ENCODE assay signal across 10 mouse cellular contexts in genomic region chr10:127603437-127604371, GRCm38 (mm10). TPM values are rescaled to one million over a fixed set of nuclear protein-coding genes. Genes with fewer than 3 reads are reported as not detected.
DNase-seq lines count a peak whose midpoint lies in the region; ATAC-seq and TF ChIP-seq lines count a peak whose summit lies in the region.
"Had no signal": no experiment of that assay in that cellular context is flagged by ENCODE, and none has a peak within 500 bp of the region (broad histone marks: within the 10 kb centered on the region; RNA-seq: fewer than 3 reads in every experiment).

No protein-coding gene starts in this region.

- DNase-seq in kidney, postnatal 36 days, result no peak
- DNase-seq in intestine, embryonic 14.5 days (ENCODE audit: low spot score), result no peak
- no peak for DNase-seq in cerebellum, postnatal 4 days (ENCODE audit: low spot score in 2 of 2)
- DNase-seq in cerebellum, postnatal 14 days, result no peak
- DNase-seq in c-Kit-positive CD71-positive TER-119-positive erythroid progenitor cells, embryonic 14.5 days (ENCODE audit: low spot score), result no peak
- DNase-seq: embryo, embryonic 11 days; heart, postnatal 36 days had no signal

- H3K27me3 ChIP-seq in kidney, embryonic 16.5 days (ENCODE audit: insufficient read depth, low read length), result no peaks in the 10 kb centered on the region
- no peaks in the 10 kb centered on the region for H3K27me3 ChIP-seq in intestine, embryonic 14.5 days (replicated peaks; ENCODE audit: control insufficient read depth, insufficient read depth, low read length)

- TF ChIP-seq POLR2A in bone marrow macrophage, adult 2 months (IDR thresholded peaks at IDR 0.05; ENCODE audit: borderline replicate concordance, low read depth, low read length), result no peak

- no peak for TF ChIP-seq CTCF in bone marrow macrophage, adult 2 months (IDR thresholded peaks at IDR 0.05; ENCODE audit: low read depth, low read length)

- 49% methylated on average over 13 of the region's 13 CpGs for WGBS in kidney, embryonic 16.5 days
- WGBS in intestine, embryonic 14.5 days, result 45% methylated on average over 13 of the region's 13 CpGs

- no peak overlapping the region for H3K4me2 ChIP-seq in kidney, embryonic 16.5 days (replicated peaks; ENCODE audit: low read depth, low read length)
- H3K4me2 ChIP-seq in intestine, embryonic 14.5 days (ENCODE audit: low read length), result peak overlapping the region; percentile 20; the same call in 1 of the 2 replicates

- ATAC-seq in kidney, embryonic 16.5 days (ENCODE audit: low FRiP score, low TSS enrichment), result no peak
- peak; percentile 71 for ATAC-seq in intestine, embryonic 14.5 days (replicated peaks; ENCODE audit: low FRiP score, low TSS enrichment, low read depth)
- peak; percentile 54 for ATAC-seq in megakaryocyte, adult 5-6 weeks (ENCODE audit: poor library complexity, severe bottlenecking)

- H3K27ac ChIP-seq in kidney, embryonic 16.5 days (ENCODE audit: low read length), result peak overlapping the region; percentile 60
- peak overlapping the region; percentile 86 for H3K27ac ChIP-seq in bone marrow macrophage, adult 2 months (ENCODE audit: insufficient read depth, low read depth, low read length)
- peak overlapping the region; percentile 83 for H3K27ac ChIP-seq in intestine, embryonic 14.5 days (ENCODE audit: low read depth)

- no peaks in the 10 kb centered on the region for H3K9me3 ChIP-seq in kidney, embryonic 16.5 days (ENCODE audit: low read length)
- H3K9me3 ChIP-seq in intestine, embryonic 14.5 days (ENCODE audit: control insufficient read depth, low read length), result no peaks in the 10 kb centered on the region

- H3K36me3 ChIP-seq in kidney, embryonic 16.5 days (ENCODE audit: insufficient read depth, low read length), result peaks cover 9% of the 10 kb centered on the region; the same call in 1 of the 2 replicates
- peaks cover 61% of the 10 kb centered on the region for H3K36me3 ChIP-seq in intestine, embryonic 14.5 days (ENCODE audit: control insufficient read depth, insufficient read depth, low read length)

- H3K9ac ChIP-seq in kidney, embryonic 16.5 days (replicated peaks; ENCODE audit: low read length), result peak overlapping the region; percentile 6; the same call in 1 of the 2 replicates
- H3K9ac ChIP-seq in intestine, embryonic 14.5 days (ENCODE audit: low read length), result no peak overlapping the region

- peaks cover 59% of the 10 kb centered on the region for H3K4me1 ChIP-seq in kidney, embryonic 16.5 days (ENCODE audit: insufficient read depth, low read length)
- peaks cover 81% of the 10 kb centered on the region for H3K4me1 ChIP-seq in bone marrow macrophage, adult 2 months (ENCODE audit: control insufficient read depth, insufficient read depth, low read length)
- peaks cover 51% of the 10 kb centered on the region for H3K4me1 ChIP-seq in intestine, embryonic 14.5 days (replicated peaks; ENCODE audit: control insufficient read depth, insufficient read depth, low read length)

- H3K4me3 ChIP-seq in kidney, embryonic 16.5 days (ENCODE audit: low read length), result no peak overlapping the region
- peak overlapping the region; percentile 23 for H3K4me3 ChIP-seq in bone marrow macrophage, adult 2 months (ENCODE audit: insufficient read depth, low read length)
- no peak overlapping the region for H3K4me3 ChIP-seq in intestine, embryonic 14.5 days (ENCODE audit: low read depth, low read length)

RNA-seq across cellular contexts. Expression of gene Lrp1, which starts 17.2 kb away (rescaled TPM):
- 70.9 and 71.7 TPM in 2 replicates for polyA plus RNA-seq in kidney, embryonic 16.5 days (2015; fragmentation: Nextera tagmentation; extraction: Ambion mirVana)
- polyA plus RNA-seq in bone marrow macrophage, adult 2 months (2012; ENCODE audit: insufficient read depth, insufficient read length, missing spikeins), result 361 and 418 TPM in 2 replicates
- polyA plus RNA-seq in intestine, embryonic 14.5 days (2014; fragmentation: Nextera tagmentation; extraction: Ambion mirVana), result 92.1 and 96.6 TPM in 2 replicates
- 85.5 and 104 TPM in 2 replicates for total RNA-seq in megakaryocyte, adult 5-6 weeks (2015)
- 62.4 and 72.2 TPM in 2 replicates for total RNA-seq in megakaryocyte, adult 5-6 weeks (2017)

RNA-seq across cellular contexts. Expression of gene Stat6, which starts 39.1 kb away (rescaled TPM):
- 33.8 and 37.4 TPM in 2 replicates for polyA plus RNA-seq in kidney, embryonic 16.5 days (2015; fragmentation: Nextera tagmentation; extraction: Ambion mirVana)
- 128 and 144 TPM in 2 replicates for polyA plus RNA-seq in bone marrow macrophage, adult 2 months (2012; ENCODE audit: insufficient read depth, insufficient read length, missing spikeins)
- polyA plus RNA-seq in intestine, embryonic 14.5 days (2014; fragmentation: Nextera tagmentation; extraction: Ambion mirVana), result 28.5 and 29.4 TPM in 2 replicates
- total RNA-seq in megakaryocyte, adult 5-6 weeks (2015), result 82.5 and 89.6 TPM in 2 replicates
- 120 and 128 TPM in 2 replicates for total RNA-seq in megakaryocyte, adult 5-6 weeks (2017)
